Mouse (Mus musculus) spleen, adult 2 months (tissue): ENCODE measurements at regions not wholly inside any gene's neighbourhood (a gene's known extent, or its start where the extent isn't known, plus 50 kb on each side); places are given as distances from the start of the nearest gene placed in this dataset.

Experiments
- DNase-seq, 2 experiments: peaks; one replicate each; pipeline versions ENCODE4 v3.0.0 to v3.0.0-alpha.2; 2012 to 2021; ENCODE audit warnings: low spot score in 2 of 2, low read depth in 1 of 2
- H3K27ac ChIP-seq: fragments of 200-500 bp; 2 replicates; pipeline ENCODE4 v1.5.1; 2012; ENCODE audit warnings: low read length, inconsistent platforms; ENCODE audit not compliant: insufficient read depth
- H3K27me3 ChIP-seq: fragments of 200-500 bp; 2 replicates; pipeline ENCODE4 v1.6.1; 2012; ENCODE audit warnings: mild to moderate bottlenecking, moderate library complexity, low read length, inconsistent platforms; ENCODE audit not compliant: control insufficient read depth, insufficient read depth
- H3K36me3 ChIP-seq: fragments of 200-500 bp; 2 replicates; pipeline ENCODE4 v1.6.1; 2012; ENCODE audit warnings: mild to moderate bottlenecking, low read length, inconsistent platforms; ENCODE audit not compliant: control insufficient read depth, insufficient read depth
- H3K4me1 ChIP-seq: fragments of 200-500 bp; 2 replicates; pipeline ENCODE4 v1.6.1; 2011; ENCODE audit warnings: inconsistent platforms; ENCODE audit not compliant: control insufficient read depth, insufficient read depth, insufficient read length
- H3K4me3 ChIP-seq: fragments of 200-500 bp; 2 replicates; pipeline ENCODE4 v1.5.1; 2011; ENCODE audit warnings: mild to moderate bottlenecking, inconsistent platforms; ENCODE audit not compliant: insufficient read depth, insufficient read length; ENCODE audit errors: extremely low read depth
- CTCF ChIP-seq: fragments of 200-500 bp; IDR thresholded peaks from 2 replicates; pipeline ENCODE4 v1.5.1; 2011; ENCODE audit warnings: mild to moderate bottlenecking, inconsistent platforms; ENCODE audit not compliant: insufficient read depth, insufficient read length, insufficient replicate concordance; ENCODE audit errors: extremely low read depth
- POLR2A ChIP-seq: fragments of 200-500 bp; IDR thresholded peaks from 2 replicates; pipeline ENCODE4 v1.6.1; 2011; ENCODE audit warnings: low read depth, low read length, inconsistent platforms
- WGBS: fragments of 180-500 bp; shearing (Covaris S2); methylation state at CpG from one replicate; pipeline ENCODE4 v1.1.7; 2018; 5-methylcytosine and 5-hydroxymethylcytosine counted together

DNA sequence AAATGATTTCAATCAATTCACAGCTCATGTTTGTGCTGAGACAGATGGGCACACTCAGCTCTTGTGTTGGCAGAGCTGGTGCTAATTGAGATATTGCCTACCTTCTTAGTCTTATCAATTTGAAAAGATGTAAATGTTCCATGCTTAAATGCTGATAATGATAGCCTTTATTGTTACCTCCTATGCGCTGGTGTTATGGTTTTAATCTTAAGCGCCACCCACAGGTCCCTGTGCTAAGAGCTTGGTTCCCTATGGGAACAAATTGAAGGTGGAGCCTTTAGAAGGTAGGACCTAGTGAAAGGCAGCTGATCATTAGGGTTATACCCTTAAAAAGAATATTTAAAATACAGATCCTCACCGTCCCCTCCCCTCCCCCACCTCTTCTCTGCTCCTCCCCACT is 146.5 kb upstream of the Plcz1 start:
- 86% methylated on average over 3 of the region's 3 CpGs for WGBS
- no peak for DNase-seq
- Histone ChIP-seq H3K27ac (no peak overlapping the region), H3K4me3 (no peak overlapping the region), H3K36me3 (no peaks in the 10 kb centered on the region), H3K4me1 (no peaks in the 10 kb centered on the region), H3K27me3 (no peaks in the 10 kb centered on the region)
- TF ChIP-seq CTCF (no peak), POLR2A (no peak)

GRCm38 (mm10) chr6:140187106-140187505 is 145.8 kb upstream of the Plcz1 start:
- H3K4me3 ChIP-seq, result no peak overlapping the region
- H3K27me3 ChIP-seq, result no peaks in the 10 kb centered on the region
- TF ChIP-seq CTCF (no peak), POLR2A (no peak)
- no peaks in the 10 kb centered on the region for H3K36me3 ChIP-seq
- no peak for DNase-seq
- no peak overlapping the region for H3K27ac ChIP-seq
- 74% methylated on average over 6 of the region's 6 CpGs for WGBS
- H3K4me1 ChIP-seq, result no peaks in the 10 kb centered on the region

- Histone ChIP-seq H3K27ac (no peak overlapping the region), H3K36me3 (no peaks in the 10 kb centered on the region), H3K4me1 (no peaks in the 10 kb centered on the region), H3K27me3 (no peaks in the 10 kb centered on the region), H3K4me3 (no peak overlapping the region)
- 76% methylated on average over 4 of the region's 4 CpGs for WGBS
- TF ChIP-seq POLR2A (no peak), CTCF (no peak)
- no peak for DNase-seq
Measured at GRCm38 (mm10) chr6:140179999-140180398, 138.7 kb upstream of the Plcz1 start.

GRCm38 (mm10) chr6:140178425-140179193 is 137.4 kb upstream of the Plcz1 start:
- Histone ChIP-seq H3K4me1 (no peaks in the 10 kb centered on the region), H3K27ac (no peak overlapping the region), H3K36me3 (no peaks in the 10 kb centered on the region), H3K27me3 (no peaks in the 10 kb centered on the region), H3K4me3 (no peak overlapping the region)
- WGBS, result 86% methylated on average over 12 of the region's 12 CpGs
- TF ChIP-seq POLR2A (no peak), CTCF (no peak)
- no peak for DNase-seq

GRCm38 (mm10) chr6:140172716-140173115 is 131.5 kb upstream of the Plcz1 start:
- no peak for DNase-seq
- Histone ChIP-seq H3K27ac (no peak overlapping the region), H3K36me3 (no peaks in the 10 kb centered on the region), H3K4me1 (no peaks in the 10 kb centered on the region), H3K4me3 (no peak overlapping the region), H3K27me3 (no peaks in the 10 kb centered on the region)
- WGBS, result 73% methylated on average over 9 of the region's 9 CpGs
- TF ChIP-seq CTCF (no peak), POLR2A (no peak)

DNA sequence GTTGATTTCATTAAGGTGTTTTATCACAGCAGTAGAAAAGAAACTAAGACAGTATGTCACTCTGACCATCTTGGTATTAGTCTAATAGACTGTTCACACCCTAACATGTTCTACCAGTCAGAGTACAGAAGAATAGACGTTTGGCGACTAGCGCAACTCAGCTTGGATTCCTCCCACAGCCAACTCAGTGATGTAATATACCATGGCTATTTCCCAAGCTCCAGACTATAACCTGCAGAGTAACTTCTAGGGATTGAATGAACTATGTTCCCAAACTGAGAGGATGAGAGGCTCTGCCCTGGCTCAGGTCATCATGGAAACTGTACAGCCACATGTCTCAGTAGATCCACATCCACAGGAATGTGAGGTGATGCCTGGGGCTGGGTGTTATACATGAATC is 128.6 kb upstream of the Plcz1 start:
- H3K36me3 ChIP-seq, result no peaks in the 10 kb centered on the region
- H3K4me1 ChIP-seq, result no peaks in the 10 kb centered on the region
- no peak for DNase-seq
- no peak overlapping the region for H3K27ac ChIP-seq
- 92% methylated on average over 3 of the region's 3 CpGs for WGBS
- no peaks in the 10 kb centered on the region for H3K27me3 ChIP-seq
- no peak for TF ChIP-seq POLR2A
- TF ChIP-seq CTCF, result no peak
- H3K4me3 ChIP-seq, result no peak overlapping the region

- 87% methylated on average over 4 of the region's 4 CpGs for WGBS
- Histone ChIP-seq H3K27ac (no peak overlapping the region), H3K36me3 (no peaks in the 10 kb centered on the region), H3K4me1 (no peaks in the 10 kb centered on the region), H3K27me3 (no peaks in the 10 kb centered on the region), H3K4me3 (no peak overlapping the region)
- TF ChIP-seq CTCF (no peak), POLR2A (no peak)
- no peak for DNase-seq
Measured at GRCm38 (mm10) chr6:140167182-140167581, 125.9 kb upstream of the Plcz1 start.
